Mouse (Mus musculus): ENCODE data around the gene Ilkap.

GRCm38 (mm10) chr1:91369408-91369807 is 29.2 kb downstream of the Ilkap start:
- TF ChIP-seq MAZ (IDR thresholded peaks at IDR 0.05; ENCODE audit: low read depth, low read length): no peak
- TF ChIP-seq TBP (IDR thresholded peaks at IDR 0.05; ENCODE audit: low read depth, low read length): no peak
- no peak for TF ChIP-seq USF1 (IDR thresholded peaks at IDR 0.05; ENCODE audit: low read depth, low read length)
- TF ChIP-seq ETS1 (IDR thresholded peaks at IDR 0.05; ENCODE audit: low read depth, low read length): no peak
- no peak for TF ChIP-seq ZC3H11A (IDR thresholded peaks at IDR 0.05; ENCODE audit: low read depth, low read length)
